Comparison of ENCODE assay signal across 17 mouse cellular contexts in the genomic region with DNA sequence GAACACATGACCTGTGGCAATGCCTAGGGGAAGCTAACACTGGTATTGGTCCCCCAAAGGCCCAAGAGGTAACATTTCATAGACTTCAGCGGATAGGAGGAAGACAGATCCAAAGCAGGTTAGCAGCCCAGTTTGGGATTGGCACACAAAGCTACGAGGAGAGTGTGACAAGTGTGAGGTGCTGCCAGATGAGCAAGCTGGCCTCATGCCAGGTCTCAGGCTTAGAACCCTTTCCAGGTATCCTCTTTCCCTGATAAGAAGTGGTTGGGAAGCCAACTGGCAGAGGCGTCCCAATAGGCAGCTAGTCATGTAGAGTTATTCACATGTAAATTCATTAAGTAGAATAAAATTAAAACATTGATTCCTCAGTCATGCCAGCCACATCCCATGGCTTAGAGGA.
DNase-seq lines count a peak whose midpoint lies in the region; TF ChIP-seq lines count a peak whose summit lies in the region.
"Had no signal": no experiment of that assay in that cellular context is flagged by ENCODE, and none has a peak within 500 bp of the region (broad histone marks: within the 10 kb centered on the region; RNA-seq: fewer than 3 reads in every experiment).

No protein-coding gene starts in this region.

- no peak overlapping the region for H3K27ac ChIP-seq in left cerebral cortex, adult 2 months
- H3K27ac ChIP-seq: embryonic facial prominence, embryonic 12.5 days; hindbrain, embryonic 10.5 days; hindbrain, embryonic 14.5 days; intestine, embryonic 15.5 days had no signal

- peak; percentile 49 to 50 for DNase-seq in cerebellum, postnatal 14 days
- no peak for DNase-seq in cerebellum, adult 18-20 months
- peak; percentile 18 for DNase-seq in left cerebral cortex, postnatal 4 days
- no peak for DNase-seq in left cerebral cortex, adult 2 months (ENCODE audit: extremely low spot score in 1 of 2, low spot score in 2 of 2)
- DNase-seq in heart, adult 9 months (ENCODE audit: low spot score in 2 of 2), result peak; percentile 9 to 31
- DNase-seq in heart, postnatal 25 days (ENCODE audit: low spot score), result peak; percentile 6
- DNase-seq in thymus, postnatal 4 days, result no peak
- no peak for DNase-seq in layer of hippocampus, adult 9-10 months (ENCODE audit: low spot score)
- DNase-seq: adrenal gland, postnatal 14 days; cerebellum, adult 11-12 months; cerebellum, postnatal 25 days; gastrocnemius, postnatal 10 days; kidney, adult 18-20 months had no signal

- H3K4me3 ChIP-seq in left cerebral cortex, adult 2 months, result no peak overlapping the region
- H3K4me3 ChIP-seq: embryonic facial prominence, embryonic 12.5 days; hindbrain, embryonic 10.5 days; intestine, embryonic 15.5 days had no signal

- no peak for TF ChIP-seq CTCF in left cerebral cortex, adult 2 months (IDR thresholded peaks at IDR 0.05)

- intact Hi-C loops in left cerebral cortex, postnatal 4 days (cut with DNase I), result no loop called here
- intact Hi-C loops in left cerebral cortex, adult 2 months (cut with DNase I), result no loop called here
- intact Hi-C loops in heart, postnatal 25 days (cut with DNase I), result no loop called here

Comparison
In these comparisons a context has a peak if more than half of its experiments do, and no peak if none do; other contexts are left out.
1. DNase-seq: peak in cerebellum, postnatal 14 days (2 of 2), left cerebral cortex, postnatal 4 days (single experiment), heart, adult 9 months (2 of 2) and heart, postnatal 25 days (single experiment); none in cerebellum, adult 18-20 months (0 of 2), left cerebral cortex, adult 2 months (0 of 2), thymus, postnatal 4 days (single experiment) and layer of hippocampus, adult 9-10 months (single experiment).